Mouse (Mus musculus): ENCODE data around the gene Shank1. TPM values are rescaled to one million over a fixed set of nuclear protein-coding genes. Genes with fewer than 3 reads are reported as not detected.

Gene Shank1
- polyA plus RNA-seq, 1 experiment from 2014 or later: 0.53 TPM

- Histone ChIP-seq H3K4me2 (replicated peaks; ENCODE audit: low read depth) (no peak overlapping the region), H3K9me3 (ENCODE audit: control insufficient read depth, low read length) (no peaks in the 10 kb centered on the region), H3K27ac (replicated peaks) (no peak overlapping the region), H3K4me1 (replicated peaks; ENCODE audit: control insufficient read depth, insufficient read depth) (peaks cover 3% of the 10 kb centered on the region; the same call in 1 of the 2 replicates), H3K27me3 (ENCODE audit: control insufficient read depth, insufficient read depth, low read length) (no peaks in the 10 kb centered on the region), H3K36me3 (ENCODE audit: control insufficient read depth, insufficient read depth, low read length) (no peaks in the 10 kb centered on the region), H3K4me3 (ENCODE audit: low read depth, low read length) (no peak overlapping the region), H3K9ac (ENCODE audit: low read length) (no peak overlapping the region)
- DNase-seq (ENCODE audit: low spot score): no peak
- no peak for ATAC-seq (ENCODE audit: low FRiP score, low TSS enrichment)
- TF ChIP-seq CTCF (IDR thresholded peaks at IDR 0.05; ENCODE audit: low read depth) (peak; percentile 39), EP300 (optimal IDR thresholded peaks at IDR 0.05) (no peak)
- 21% methylated on average over 6 of the region's 6 CpGs for WGBS
Observed at GRCm38 (mm10) chr7:44311713-44312304, 1.8 kb downstream of the Shank1 start.

GRCm38 (mm10) chr7:44312484-44312883 is 2.4 kb downstream of the Shank1 start:
- Histone ChIP-seq H3K4me1 (replicated peaks; ENCODE audit: control insufficient read depth, insufficient read depth) (peaks cover 3% of the 10 kb centered on the region; the same call in 1 of the 2 replicates), H3K27ac (replicated peaks) (no peak overlapping the region), H3K9ac (ENCODE audit: low read length) (no peak overlapping the region), H3K4me3 (ENCODE audit: low read depth, low read length) (no peak overlapping the region), H3K27me3 (ENCODE audit: control insufficient read depth, insufficient read depth, low read length) (no peaks in the 10 kb centered on the region), H3K36me3 (ENCODE audit: control insufficient read depth, insufficient read depth, low read length) (no peaks in the 10 kb centered on the region), H3K9me3 (ENCODE audit: control insufficient read depth, low read length) (no peaks in the 10 kb centered on the region), H3K4me2 (replicated peaks; ENCODE audit: low read depth) (no peak overlapping the region)
- 65% methylated on average over 16 of the region's 16 CpGs for WGBS
- ATAC-seq (ENCODE audit: low FRiP score, low TSS enrichment): no peak
- TF ChIP-seq EP300 (optimal IDR thresholded peaks at IDR 0.05) (no peak), CTCF (IDR thresholded peaks at IDR 0.05; ENCODE audit: low read depth) (no peak)
- DNase-seq (ENCODE audit: low spot score): no peak

DNA sequence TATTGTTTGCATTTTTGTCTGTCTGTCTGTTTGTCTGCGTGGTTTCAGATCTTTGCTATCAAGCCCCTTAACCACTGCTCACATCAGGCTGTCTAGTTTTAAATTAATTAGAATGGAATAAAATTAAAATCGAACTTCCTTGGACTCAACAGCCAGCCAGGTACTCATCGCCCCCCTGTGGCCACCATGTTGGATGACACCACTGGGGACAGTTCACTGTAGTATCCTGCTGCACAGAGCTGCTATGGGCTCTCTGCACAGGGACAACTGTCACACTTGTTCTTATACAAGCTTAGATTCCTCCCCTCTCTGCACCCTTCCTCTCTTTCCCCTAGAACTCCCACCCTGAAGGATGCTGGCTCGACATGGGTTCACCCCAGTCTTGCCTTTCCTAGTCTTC is 7.9 kb downstream of the Shank1 start:
- WGBS: 28% methylated on average over 4 of the region's 4 CpGs
- H3K9ac ChIP-seq (ENCODE audit: low read length): no peak overlapping the region
- H3K4me1 ChIP-seq (replicated peaks; ENCODE audit: control insufficient read depth, insufficient read depth): no peaks in the 10 kb centered on the region
- ATAC-seq (ENCODE audit: low FRiP score, low TSS enrichment) (no peak), DNase-seq (ENCODE audit: low spot score) (peak; percentile 41)
- no peaks in the 10 kb centered on the region for H3K27me3 ChIP-seq (ENCODE audit: control insufficient read depth, insufficient read depth, low read length)
- H3K36me3 ChIP-seq (ENCODE audit: control insufficient read depth, insufficient read depth, low read length): no peaks in the 10 kb centered on the region
- H3K4me2 ChIP-seq (replicated peaks; ENCODE audit: low read depth): no peak overlapping the region
- TF ChIP-seq EP300 (optimal IDR thresholded peaks at IDR 0.05): no peak
- TF ChIP-seq CTCF (IDR thresholded peaks at IDR 0.05; ENCODE audit: low read depth): peak; percentile 75
- H3K9me3 ChIP-seq (ENCODE audit: control insufficient read depth, low read length): no peaks in the 10 kb centered on the region
- no peak overlapping the region for H3K4me3 ChIP-seq (ENCODE audit: low read depth, low read length)
- H3K27ac ChIP-seq (replicated peaks): no peak overlapping the region

DNA sequence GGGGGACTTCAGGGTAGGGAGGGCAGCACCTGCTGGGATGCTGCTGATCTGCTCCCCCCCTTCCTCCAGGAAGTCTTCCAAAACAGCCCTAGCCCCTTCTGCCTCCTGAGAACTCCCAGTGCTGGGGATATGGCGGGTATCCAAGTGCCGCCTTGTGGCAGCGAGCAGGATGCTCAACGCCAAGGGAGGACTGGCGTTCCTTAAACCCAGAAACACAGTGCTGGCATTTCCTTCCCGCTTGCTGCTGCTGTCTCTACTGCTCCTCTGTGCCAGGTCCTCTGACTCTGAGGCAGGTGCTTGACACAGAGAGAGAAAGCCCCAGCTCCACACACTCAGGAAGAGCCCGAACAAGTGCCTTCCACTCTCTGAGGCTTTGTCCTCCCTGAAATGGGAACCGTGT is 10.8 kb downstream of the Shank1 start:
- no peaks in the 10 kb centered on the region for H3K36me3 ChIP-seq (ENCODE audit: control insufficient read depth, insufficient read depth, low read length)
- no peak overlapping the region for H3K4me2 ChIP-seq (replicated peaks; ENCODE audit: low read depth)
- H3K9ac ChIP-seq (ENCODE audit: low read length): no peak overlapping the region
- TF ChIP-seq EP300 (optimal IDR thresholded peaks at IDR 0.05): no peak
- TF ChIP-seq CTCF (IDR thresholded peaks at IDR 0.05; ENCODE audit: low read depth): no peak
- H3K27me3 ChIP-seq (ENCODE audit: control insufficient read depth, insufficient read depth, low read length): no peaks in the 10 kb centered on the region
- no peaks in the 10 kb centered on the region for H3K9me3 ChIP-seq (ENCODE audit: control insufficient read depth, low read length)
- ATAC-seq (ENCODE audit: low FRiP score, low TSS enrichment) (no peak), DNase-seq (ENCODE audit: low spot score) (no peak)
- no peak overlapping the region for H3K27ac ChIP-seq (replicated peaks)
- no peaks in the 10 kb centered on the region for H3K4me1 ChIP-seq (replicated peaks; ENCODE audit: control insufficient read depth, insufficient read depth)
- no peak overlapping the region for H3K4me3 ChIP-seq (ENCODE audit: low read depth, low read length)
- WGBS: 40% methylated on average over 8 of the region's 8 CpGs

DNA sequence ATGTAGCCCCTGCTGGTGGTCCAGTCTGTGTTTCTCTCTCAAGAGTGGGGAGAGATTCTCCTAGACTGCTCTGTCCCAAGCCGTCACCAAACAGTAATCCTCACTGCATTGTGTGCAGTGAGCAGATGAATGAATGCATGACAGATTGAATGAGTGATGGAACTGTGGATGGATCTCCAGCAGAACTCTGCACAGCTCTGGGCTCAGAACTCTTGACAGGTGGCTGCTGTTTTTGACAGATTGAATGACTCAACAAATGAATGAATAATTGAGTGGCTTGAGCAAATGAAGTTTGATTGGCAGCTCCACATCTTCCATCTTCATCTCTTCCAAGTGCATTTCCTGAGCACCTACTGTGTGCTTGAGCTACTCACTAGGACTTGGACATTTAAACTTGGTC is 12.2 kb downstream of the Shank1 start:
- ATAC-seq (ENCODE audit: low FRiP score, low TSS enrichment) (no peak), DNase-seq (ENCODE audit: low spot score) (no peak)
- WGBS: 79% methylated on average over 1 of the region's 1 CpGs
- no peak overlapping the region for H3K4me2 ChIP-seq (replicated peaks; ENCODE audit: low read depth)
- no peak overlapping the region for H3K4me3 ChIP-seq (ENCODE audit: low read depth, low read length)
- no peaks in the 10 kb centered on the region for H3K4me1 ChIP-seq (replicated peaks; ENCODE audit: control insufficient read depth, insufficient read depth)
- no peaks in the 10 kb centered on the region for H3K27me3 ChIP-seq (ENCODE audit: control insufficient read depth, insufficient read depth, low read length)
- H3K36me3 ChIP-seq (ENCODE audit: control insufficient read depth, insufficient read depth, low read length): no peaks in the 10 kb centered on the region
- H3K27ac ChIP-seq (replicated peaks): no peak overlapping the region
- no peak overlapping the region for H3K9ac ChIP-seq (ENCODE audit: low read length)
- TF ChIP-seq EP300 (optimal IDR thresholded peaks at IDR 0.05): no peak
- TF ChIP-seq CTCF (IDR thresholded peaks at IDR 0.05; ENCODE audit: low read depth): no peak
- H3K9me3 ChIP-seq (ENCODE audit: control insufficient read depth, low read length): no peaks in the 10 kb centered on the region

DNA sequence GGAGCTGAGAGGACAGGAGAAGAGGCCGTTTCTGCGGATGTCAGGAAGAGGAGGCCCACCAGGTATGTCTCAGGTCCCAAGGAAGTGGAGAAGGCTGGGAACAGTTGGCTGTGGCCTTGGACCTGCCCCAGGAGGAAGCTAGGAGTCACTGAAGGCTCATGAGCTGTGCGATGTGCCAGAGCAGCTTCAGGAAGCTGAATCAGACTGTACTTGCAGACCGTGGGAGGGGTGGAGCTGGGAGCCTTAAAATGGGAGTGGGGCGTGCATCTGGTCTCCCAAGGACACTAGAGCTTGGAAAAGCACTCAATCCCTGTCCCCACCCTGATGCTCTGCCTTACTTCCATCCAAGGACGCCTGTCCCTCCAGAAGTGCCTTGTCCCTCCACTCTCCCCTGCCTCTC is 16.6 kb downstream of the Shank1 start:
- WGBS: 46% methylated on average over 6 of the region's 6 CpGs
- no peak for TF ChIP-seq CTCF (IDR thresholded peaks at IDR 0.05; ENCODE audit: low read depth)
- TF ChIP-seq EP300 (optimal IDR thresholded peaks at IDR 0.05): no peak
- no peak overlapping the region for H3K4me3 ChIP-seq (ENCODE audit: low read depth, low read length)
- H3K27ac ChIP-seq (replicated peaks): no peak overlapping the region
- H3K4me2 ChIP-seq (replicated peaks; ENCODE audit: low read depth): no peak overlapping the region
- no peaks in the 10 kb centered on the region for H3K27me3 ChIP-seq (ENCODE audit: control insufficient read depth, insufficient read depth, low read length)
- no peak for DNase-seq (ENCODE audit: low spot score)
- no peak overlapping the region for H3K9ac ChIP-seq (ENCODE audit: low read length)
- peak; percentile 32; the same call in 1 of the 2 replicates for ATAC-seq (ENCODE audit: low FRiP score, low TSS enrichment)
- H3K9me3 ChIP-seq (ENCODE audit: control insufficient read depth, low read length): no peaks in the 10 kb centered on the region
- no peaks in the 10 kb centered on the region for H3K4me1 ChIP-seq (replicated peaks; ENCODE audit: control insufficient read depth, insufficient read depth)
- H3K36me3 ChIP-seq (ENCODE audit: control insufficient read depth, insufficient read depth, low read length): no peaks in the 10 kb centered on the region
